Comparison of ENCODE assay signal across 9 mouse cellular contexts in genomic region chr6:90746331-90746864, GRCm38 (mm10).
DNase-seq lines count a peak whose midpoint lies in the region; ATAC-seq and TF ChIP-seq lines count a peak whose summit lies in the region.
"Had no signal": no experiment of that assay in that cellular context is flagged by ENCODE, and none has a peak within 500 bp of the region (broad histone marks: within the 10 kb centered on the region; RNA-seq: fewer than 3 reads in every experiment).

No protein-coding gene starts in this region.

- TF ChIP-seq CTCF in spleen, adult 2 months (IDR thresholded peaks at IDR 0.05; ENCODE audit: extremely low read depth, insufficient read depth, insufficient read length, insufficient replicate concordance) = peak; percentile 44; the same call in 1 of the 2 replicates

- ATAC-seq in heart, embryonic 15.5 days (replicated peaks; ENCODE audit: insufficient number of reproducible peaks, insufficient read depth, low FRiP score, low read depth) = peak; percentile 14; the same call in 1 of the 2 replicates
- peak; percentile 77 for ATAC-seq in hindbrain, embryonic 16.5 days

- no peak for DNase-seq in heart, postnatal 4 days
- DNase-seq in spleen, adult 2 months (ENCODE audit: low read depth in 1 of 2, low spot score in 2 of 2) = no peak
- DNase-seq in spleen, postnatal 14 days (ENCODE audit: low spot score in 2 of 2) = no peak
- no peak for DNase-seq in embryo, embryonic 9.5 days (ENCODE audit: extremely low spot score)
- no peak for DNase-seq in spleen, adult 12 weeks (ENCODE audit: low spot score)
- no peak for DNase-seq in layer of hippocampus, adult 18-20 months (ENCODE audit: low spot score in 2 of 2)
- DNase-seq: liver, embryonic 13.5 days had no signal

- no peaks in the 10 kb centered on the region for H3K9me3 ChIP-seq in heart, embryonic 15.5 days (replicated peaks)
- H3K9me3 ChIP-seq in hindbrain, embryonic 16.5 days (ENCODE audit: control insufficient read depth, low read length) = no peaks in the 10 kb centered on the region
- H3K9me3 ChIP-seq: liver, embryonic 13.5 days had no signal

- H3K4me3 ChIP-seq in heart, embryonic 15.5 days = no peak overlapping the region
- H3K4me3 ChIP-seq in spleen, adult 2 months (ENCODE audit: extremely low read depth, insufficient read depth, insufficient read length) = no peak overlapping the region
- H3K4me3 ChIP-seq in hindbrain, embryonic 16.5 days (ENCODE audit: low read length) = no peak overlapping the region
- H3K4me3 ChIP-seq: liver, embryonic 13.5 days had no signal

- 55% methylated on average over 3 of the region's 3 CpGs for WGBS in heart, embryonic 15.5 days
- 77% methylated on average over 3 of the region's 3 CpGs for WGBS in spleen, adult 2 months
- WGBS in hindbrain, embryonic 16.5 days = 46% methylated on average over 3 of the region's 3 CpGs

- no peaks in the 10 kb centered on the region for H3K36me3 ChIP-seq in heart, embryonic 15.5 days
- H3K36me3 ChIP-seq in spleen, adult 2 months (ENCODE audit: control insufficient read depth, insufficient read depth, low read length) = peaks cover 6% of the 10 kb centered on the region; the same call in 1 of the 2 replicates
- H3K36me3 ChIP-seq in hindbrain, embryonic 16.5 days (ENCODE audit: control insufficient read depth, insufficient read depth, low read length) = no peaks in the 10 kb centered on the region
- H3K36me3 ChIP-seq: liver, embryonic 13.5 days had no signal

- H3K4me2 ChIP-seq in heart, embryonic 15.5 days = no peak overlapping the region
- no peak overlapping the region for H3K4me2 ChIP-seq in hindbrain, embryonic 16.5 days (ENCODE audit: low read length)
- H3K4me2 ChIP-seq: liver, embryonic 13.5 days had no signal

- no peak for TF ChIP-seq POLR2A in spleen, adult 2 months (IDR thresholded peaks at IDR 0.05; ENCODE audit: low read depth, low read length)

- peaks cover 38% of the 10 kb centered on the region for H3K4me1 ChIP-seq in heart, embryonic 15.5 days (replicated peaks)
- peaks cover 54% of the 10 kb centered on the region for H3K4me1 ChIP-seq in spleen, adult 2 months (ENCODE audit: control insufficient read depth, insufficient read depth, insufficient read length)
- peaks cover 14% of the 10 kb centered on the region for H3K4me1 ChIP-seq in hindbrain, embryonic 16.5 days (ENCODE audit: control insufficient read depth, insufficient read depth, low read depth, low read length)

- H3K9ac ChIP-seq in heart, embryonic 15.5 days = no peak overlapping the region
- no peak overlapping the region; the same call in 1 of the 2 replicates for H3K9ac ChIP-seq in hindbrain, embryonic 16.5 days (ENCODE audit: low read depth, low read length)
- H3K9ac ChIP-seq: liver, embryonic 13.5 days had no signal

- H3K27me3 ChIP-seq in heart, embryonic 15.5 days = no peaks in the 10 kb centered on the region
- H3K27me3 ChIP-seq in spleen, adult 2 months (ENCODE audit: control insufficient read depth, insufficient read depth, low read length) = no peaks in the 10 kb centered on the region
- H3K27me3 ChIP-seq in hindbrain, embryonic 16.5 days (replicated peaks; ENCODE audit: control insufficient read depth, insufficient read depth, low read length) = no peaks in the 10 kb centered on the region
- H3K27me3 ChIP-seq: liver, embryonic 13.5 days had no signal

- H3K27ac ChIP-seq in heart, embryonic 15.5 days = peak overlapping the region; percentile 15; the same call in 1 of the 2 replicates
- peak overlapping the region; percentile 6; the same call in 1 of the 2 replicates for H3K27ac ChIP-seq in spleen, adult 2 months (ENCODE audit: insufficient read depth, low read length)
- H3K27ac ChIP-seq in hindbrain, embryonic 16.5 days (ENCODE audit: low read depth, low read length) = peak overlapping the region; percentile 21; the same call in 1 of the 2 replicates
- H3K27ac ChIP-seq: liver, embryonic 13.5 days had no signal
